Mouse (Mus musculus): ENCODE measurements around the gene Rflnb.

DNA sequence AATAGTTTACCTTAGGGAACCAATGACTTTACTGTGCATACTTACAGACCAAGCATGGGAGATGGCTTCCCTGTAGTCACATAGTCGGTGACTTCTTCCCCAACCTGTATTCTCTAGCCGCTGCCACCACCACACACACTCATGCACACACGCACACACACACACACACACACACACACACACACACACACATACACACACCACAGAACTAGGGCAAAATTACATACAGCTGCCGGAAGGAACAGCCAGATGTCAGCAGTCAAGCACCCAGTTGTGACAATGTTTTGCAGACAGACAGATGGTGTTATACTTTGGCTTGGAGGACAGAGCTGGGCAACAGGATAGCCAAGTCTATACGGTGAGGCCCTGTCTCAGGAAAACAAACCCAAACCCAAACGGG is 49.5 kb downstream of the Rflnb start:
- TF ChIP-seq POU5F1 (IDR thresholded peaks at IDR 0.05; ENCODE audit: borderline replicate concordance, low read length): no peak
- no peak for TF ChIP-seq CTCF (conservative IDR thresholded peaks at IDR 0.05; ENCODE audit: low read length)
